Mouse (Mus musculus) liver, embryonic 14.5 days (tissue): Measurements from ENCODE around the gene Sectm1a.

ENCODE experiments used
- CTCF ChIP-seq: IDR thresholded peaks from 2 replicates; pipeline ENCODE4 v1.5.1; 2016; ENCODE audit warnings: antibody characterized with exemption, low read depth, control low read depth
- EP300 ChIP-seq: IDR thresholded peaks from 2 replicates; pipeline ENCODE4 v1.6.1; 2016; ENCODE audit warnings: antibody characterized with exemption, low read depth

GRCm38 (mm10) chr11:121080330-121080729 lies 690 bp downstream of the Sectm1a start:
- TF ChIP-seq EP300: no peak
- no peak for TF ChIP-seq CTCF
